Mouse (Mus musculus): Measurements from ENCODE around the gene Fscn2.

GRCm38 (mm10) chr11:120404814-120405213, 43.5 kb downstream of the Fscn2 start:
- TF ChIP-seq CTCF (IDR thresholded peaks at IDR 0.05; ENCODE audit: low read depth) = no peak
- no peak for TF ChIP-seq EP300 (IDR thresholded peaks at IDR 0.05; ENCODE audit: low read depth)

Measured in liver, embryonic 14.5 days (tissue).